Mouse (Mus musculus) central nervous system, embryonic 11.5 days (tissue): ENCODE data around the gene Skint5. TPM values are rescaled to one million over a fixed set of nuclear protein-coding genes. Genes with fewer than 3 reads are reported as not detected.

ENCODE experiments used
- polyA plus RNA-seq: library from polyadenylated mRNA; depleted of rRNA; stranded (reverse); fragments of >200 nt; gene quantifications from 2 replicates; pipeline ENCODE4 v1.2.3, GENCODE M21; 2012; rRNA removed

Gene Skint5
- not detected in 2 replicates for polyA plus RNA-seq

DNA sequence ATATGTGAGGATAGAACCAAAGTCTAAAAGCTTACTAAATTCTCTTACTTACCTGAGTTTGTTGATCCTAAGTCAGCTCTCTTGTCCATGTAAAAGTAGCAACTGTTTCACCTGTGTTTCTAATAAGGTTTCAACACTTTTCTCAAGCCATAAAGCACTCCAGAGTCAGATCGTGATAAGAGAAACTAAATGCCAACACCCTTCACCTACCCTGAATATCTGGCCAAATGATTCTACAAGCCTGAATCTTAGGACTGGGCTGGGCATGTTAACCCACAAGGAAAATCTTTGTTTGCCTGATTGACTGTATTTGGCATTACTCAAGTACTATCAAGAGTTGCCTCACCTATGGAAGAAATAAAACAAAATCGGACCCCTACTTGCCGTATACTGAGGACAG is at the start of gene Skint5:
Skint5 (minus strand) TSS at position 101 of the 400 bp plus-strand sequence.

Other genes starting within 250 kb of the Skint5 start
- not detected in 2 replicates for gene Skint11, start 163.9 kb upstream of the Skint5 start, polyA plus RNA-seq